Mouse (Mus musculus) kidney, postnatal 14 days (tissue): ENCODE results near the gene Gdap1l1.
"Not testable (repeated sequence)": the region's sequence is repeated elsewhere in the genome, so short reads cannot be mapped to it uniquely, and the experiment has no call there.

ENCODE experiments used
- DNase-seq: peaks from one replicate; pipeline ENCODE4 v3.0.0; 2022; ENCODE audit warnings: mixed read lengths

Gene Gdap1l1

DNA sequence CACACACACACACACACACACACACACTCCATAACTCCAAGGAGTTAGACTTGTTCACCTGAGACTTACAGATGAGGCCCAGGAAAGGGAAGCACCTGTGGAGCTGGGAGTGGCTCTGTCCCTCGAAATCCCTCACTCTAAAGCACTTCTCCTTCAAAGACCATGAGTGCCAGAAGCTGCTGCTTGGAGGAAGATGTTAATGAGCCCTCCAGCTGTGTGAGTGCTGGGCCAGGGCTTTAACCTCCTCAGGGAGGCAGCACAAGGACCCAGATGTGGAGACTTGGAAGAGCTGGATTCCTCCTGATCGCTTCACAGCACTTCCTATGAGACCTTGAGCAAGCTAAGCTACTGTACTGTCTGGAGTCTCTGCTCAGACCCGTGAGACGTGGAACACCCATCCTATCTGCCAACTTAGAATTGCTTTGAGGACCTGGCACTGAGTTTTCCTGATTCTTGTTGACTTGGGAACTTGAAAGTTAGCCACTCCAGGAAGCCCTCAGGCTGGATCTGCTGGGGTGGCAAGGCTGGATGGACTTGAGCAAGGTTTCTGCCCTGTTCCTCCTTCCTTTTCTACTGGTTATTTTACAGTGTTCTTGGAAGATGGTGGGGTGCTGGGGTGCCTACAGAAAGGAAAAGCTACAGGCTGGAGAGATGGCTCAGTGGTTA, 9.8 kb upstream of the Gdap1l1 start:
- DNase-seq = no peak

DNA sequence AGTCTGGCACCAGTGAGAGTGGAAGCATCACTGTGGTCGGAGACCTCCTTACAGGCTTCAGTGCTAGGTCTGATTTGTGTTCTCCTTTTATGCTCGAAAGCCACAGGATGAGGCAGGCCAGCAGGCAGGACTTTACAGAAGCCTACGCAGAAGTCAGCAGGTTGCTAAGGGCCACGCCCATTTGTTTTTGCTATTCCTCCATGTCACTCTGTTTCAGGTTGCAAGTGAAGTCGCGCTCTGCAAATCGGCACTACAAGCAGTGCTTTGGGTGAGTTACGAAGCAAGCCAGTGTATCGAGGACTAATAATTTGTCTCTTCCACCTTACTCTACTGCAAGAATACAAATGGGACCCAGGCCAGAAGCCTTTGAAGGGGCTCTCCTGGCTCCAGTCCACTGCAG, 7.0 kb upstream of the Gdap1l1 start:
- DNase-seq = no peak

GRCm38 (mm10) chr2:163433971-163434370, 4.3 kb upstream of the Gdap1l1 start:
- no peak for DNase-seq

DNA sequence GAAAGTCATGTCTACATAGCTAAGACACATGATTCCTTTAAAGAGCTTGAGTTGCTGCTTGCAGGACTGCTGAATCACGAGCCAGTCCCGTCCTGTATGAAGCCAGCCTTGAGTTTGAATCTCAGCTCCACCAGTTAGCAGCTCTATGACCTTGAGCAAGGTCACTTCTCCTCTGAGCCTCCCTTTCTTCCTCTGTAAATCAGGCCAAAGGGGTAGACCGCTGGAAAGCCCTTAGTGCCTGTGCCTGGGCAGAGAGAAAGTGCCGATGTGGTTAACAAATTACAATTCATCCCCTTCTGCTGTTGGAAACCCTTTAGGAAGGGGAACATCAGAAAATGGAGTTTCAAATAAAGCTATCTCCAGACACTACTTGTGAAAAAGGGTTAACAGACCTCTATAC, 476 bp upstream of the Gdap1l1 start:
- no peak for DNase-seq

DNA sequence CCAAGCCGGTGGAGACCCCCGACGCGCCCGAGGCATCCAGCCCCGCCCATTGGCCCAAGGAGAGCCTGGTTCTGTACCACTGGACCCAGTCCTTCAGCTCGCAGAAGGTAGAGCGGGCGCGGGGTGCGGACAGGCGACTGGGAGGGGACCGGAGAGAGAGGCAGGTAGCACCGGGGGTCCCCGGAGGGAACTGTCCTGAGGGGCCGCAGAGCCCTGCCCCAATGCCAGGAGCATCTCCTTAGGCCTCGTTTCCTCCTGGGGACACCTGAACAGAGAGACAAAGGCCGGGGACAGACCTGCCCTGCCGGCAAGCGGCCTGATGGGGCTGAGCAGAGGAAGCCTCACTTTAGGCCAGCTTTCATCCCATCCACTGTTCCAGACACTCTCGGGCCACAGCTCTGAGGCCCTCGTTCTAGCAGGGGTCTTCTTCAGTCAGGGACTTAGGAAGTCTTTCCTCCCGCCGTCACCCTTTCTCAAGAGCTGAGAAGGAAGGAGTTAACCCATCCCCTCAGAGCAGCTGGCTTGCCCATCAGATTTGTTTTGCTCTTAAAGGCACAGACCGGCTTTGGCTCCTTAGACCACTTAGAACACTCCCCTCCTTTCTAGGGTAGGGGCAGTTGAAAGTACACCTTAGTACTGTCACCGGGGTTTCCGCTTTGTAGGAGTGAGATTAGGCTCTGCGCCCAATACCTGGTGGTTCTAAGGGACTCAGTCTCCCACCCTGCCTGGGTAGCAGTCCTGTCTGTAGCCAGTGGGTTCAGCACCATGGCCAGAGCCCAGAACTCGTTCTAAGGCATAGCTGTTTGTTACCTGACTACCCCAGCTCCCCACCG, 559 bp downstream of the Gdap1l1 start:
- DNase-seq = peak; percentile 45

- no peak for DNase-seq
Observed at GRCm38 (mm10) chr2:163439488-163439887, 1.2 kb downstream of the Gdap1l1 start.

DNA sequence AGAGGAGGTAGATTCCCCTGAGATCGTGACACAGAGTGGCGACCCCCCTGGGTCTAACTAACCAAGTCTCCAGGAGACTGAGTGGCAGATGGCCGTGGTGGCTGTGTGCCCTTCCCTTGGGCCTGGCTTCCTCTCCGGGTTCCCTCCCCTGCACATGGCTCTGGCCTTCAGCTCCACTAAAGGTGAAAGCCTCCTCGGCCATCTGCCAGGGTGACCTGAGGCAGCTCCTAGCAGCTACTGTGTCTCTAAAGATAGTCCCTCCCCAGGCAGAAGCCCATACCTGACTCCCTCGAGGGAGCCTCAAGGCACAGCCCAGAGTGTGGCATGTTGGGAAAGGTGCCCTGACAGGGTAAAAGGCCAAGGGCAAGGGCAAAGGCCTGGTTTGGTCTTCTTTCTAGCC, 5.3 kb downstream of the Gdap1l1 start:
- DNase-seq = no peak

GRCm38 (mm10) chr2:163444017-163444416, 5.7 kb downstream of the Gdap1l1 start:
- no peak for DNase-seq

DNA sequence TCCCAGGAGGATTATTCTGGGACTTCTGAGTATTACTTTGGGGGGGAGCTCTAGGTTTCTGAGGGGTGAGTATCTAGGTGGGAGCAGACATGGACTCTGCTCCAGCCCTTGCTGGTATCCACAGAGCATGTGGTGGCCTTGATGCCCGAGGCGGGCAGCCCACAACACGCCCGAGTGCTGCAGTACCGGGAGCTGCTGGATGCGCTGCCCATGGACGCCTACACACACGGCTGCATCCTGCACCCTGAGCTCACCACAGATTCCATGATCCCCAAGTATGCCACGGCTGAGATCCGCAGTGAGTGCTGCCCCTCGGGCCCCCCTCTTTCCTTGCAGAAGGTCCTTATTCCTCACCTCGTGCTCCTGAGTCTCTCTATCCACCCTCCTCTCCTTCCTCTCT, 9.1 kb downstream of the Gdap1l1 start:
- no peak for DNase-seq

DNA sequence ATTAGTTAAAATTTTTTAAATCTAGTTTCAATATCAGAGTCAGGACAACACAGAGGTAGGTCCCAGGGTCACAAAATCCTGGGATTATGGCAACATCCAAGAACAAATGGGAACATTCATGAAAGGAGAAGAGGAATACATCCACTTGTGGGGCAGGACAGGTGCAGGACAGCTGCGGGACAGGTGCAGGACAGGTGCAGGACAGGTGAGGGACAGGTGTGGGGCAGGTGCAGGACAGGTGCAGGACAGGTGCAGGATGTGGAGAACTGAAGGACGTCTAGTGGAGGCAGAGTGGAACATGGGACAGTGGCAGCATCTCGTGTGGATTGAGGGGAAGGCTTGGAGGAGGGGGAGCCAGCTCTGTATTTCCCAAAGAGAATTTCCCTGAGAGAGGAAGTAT, 11.0 kb downstream of the Gdap1l1 start:
- no peak for DNase-seq

DNA sequence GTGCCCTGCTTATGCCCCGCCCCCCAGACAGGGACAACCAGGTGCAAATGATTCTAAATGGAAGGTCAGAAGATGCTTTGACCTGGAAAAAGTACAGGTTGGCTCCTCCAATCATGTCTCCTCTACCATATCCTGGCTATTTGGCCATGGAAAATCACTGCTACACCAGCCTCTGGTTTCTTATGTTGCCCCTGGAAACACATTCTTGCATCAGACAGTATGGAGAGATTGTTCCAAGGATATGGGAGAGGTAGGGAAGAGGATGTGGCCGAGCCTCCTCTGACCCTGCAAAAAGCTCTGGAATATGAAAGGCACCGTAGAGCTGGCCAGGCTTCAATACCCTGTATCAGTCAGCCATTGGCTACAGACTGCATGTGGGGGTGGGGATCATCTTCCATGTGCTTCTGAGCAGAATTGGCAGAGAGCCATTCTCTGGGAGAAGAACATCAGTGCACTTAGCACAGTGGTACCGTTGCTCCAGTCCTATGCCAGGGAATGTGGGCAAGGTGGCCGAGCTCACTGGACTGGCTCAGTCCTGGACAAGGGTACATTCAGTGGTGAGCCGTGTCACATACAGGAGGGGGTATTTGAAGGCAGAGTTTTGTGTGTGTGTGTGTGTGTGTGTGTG, 12.5 kb downstream of the Gdap1l1 start:
- DNase-seq = no peak

DNA sequence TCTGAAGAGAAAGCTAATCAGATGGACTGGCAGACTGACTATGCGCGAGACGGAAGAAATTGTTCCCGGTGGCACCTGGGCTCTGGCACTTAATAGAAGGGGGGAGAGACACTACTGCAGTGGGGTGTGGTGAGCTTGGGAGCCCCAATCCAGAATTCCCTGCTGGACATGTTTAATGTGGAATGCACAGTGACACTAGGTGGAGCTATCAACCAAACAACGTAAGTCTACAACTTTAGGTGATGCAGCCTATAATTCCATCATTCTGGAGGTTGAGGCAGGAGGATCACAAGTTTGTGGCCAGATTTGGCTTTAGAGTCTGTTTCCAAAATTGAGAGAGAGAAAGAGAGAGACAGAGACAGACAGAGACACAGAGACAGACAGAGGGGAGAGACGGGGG, 14.5 kb downstream of the Gdap1l1 start:
- DNase-seq = no peak

DNA sequence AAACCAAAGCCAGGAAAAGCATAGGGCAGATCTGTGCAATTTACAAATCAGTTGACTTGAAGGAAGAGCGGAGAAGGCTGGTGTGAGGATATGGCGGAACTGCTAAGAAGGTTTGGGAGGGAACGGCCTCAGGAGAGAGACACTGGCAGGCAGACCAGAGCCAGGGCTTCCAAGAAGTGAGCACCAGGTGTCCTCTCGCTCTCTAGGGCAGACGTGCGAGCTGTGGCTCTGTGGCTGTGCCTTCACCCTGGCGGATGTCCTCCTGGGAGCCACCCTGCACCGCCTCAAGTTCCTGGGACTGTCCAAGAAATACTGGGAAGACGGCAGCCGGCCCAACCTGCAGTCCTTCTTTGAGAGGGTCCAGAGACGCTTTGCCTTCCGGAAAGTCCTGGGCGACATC, 15.1 kb downstream of the Gdap1l1 start:
- no peak for DNase-seq

- no peak for DNase-seq
Observed at GRCm38 (mm10) chr2:163458539-163459265, 20.4 kb downstream of the Gdap1l1 start.

DNA sequence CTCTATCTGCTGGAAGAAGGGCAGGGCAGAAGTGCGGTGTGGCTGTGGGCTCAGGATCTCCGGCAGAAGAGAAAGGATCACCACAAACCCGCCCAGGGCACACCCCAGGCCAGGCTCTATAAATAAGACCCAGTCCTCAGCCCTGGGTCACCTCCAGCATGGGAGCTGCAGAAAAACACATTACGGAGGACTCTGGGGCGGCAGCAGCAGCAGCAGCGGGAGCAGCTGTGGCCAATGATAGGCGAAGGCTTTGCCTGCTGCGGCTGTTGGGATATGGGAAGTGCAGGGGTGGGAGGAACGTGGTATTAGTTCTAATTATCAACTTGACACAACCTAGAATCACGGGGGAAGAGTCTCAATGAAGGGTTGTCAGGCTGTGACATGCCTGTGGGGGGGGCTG, 21.1 kb downstream of the Gdap1l1 start:
- DNase-seq = no peak

- no peak for DNase-seq
Observed at GRCm38 (mm10) chr2:163460622-163461021, 22.3 kb downstream of the Gdap1l1 start.

DNA sequence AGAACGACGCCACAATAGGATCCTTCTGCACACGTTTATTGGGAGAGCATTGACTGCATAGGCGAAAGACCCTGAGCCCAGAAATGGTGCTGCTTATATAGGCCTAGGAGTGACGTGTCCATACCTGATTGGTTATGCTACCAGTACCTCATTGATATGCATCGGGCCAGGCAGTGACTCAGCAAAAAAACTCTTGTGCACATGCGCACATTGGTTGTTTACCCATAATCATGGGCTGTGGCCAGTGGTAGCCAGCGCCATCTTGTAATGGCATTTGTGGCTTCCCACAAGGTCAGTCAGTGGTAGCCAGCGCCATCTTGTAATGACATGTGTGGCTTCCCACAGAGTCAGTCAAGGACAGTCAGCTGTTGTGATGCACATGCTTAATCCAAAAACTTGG, 23.0 kb downstream of the Gdap1l1 start:
- DNase-seq = not testable (repeated sequence)

GRCm38 (mm10) chr2:163462386-163462785, 24.1 kb downstream of the Gdap1l1 start:
- no peak for DNase-seq

- no peak for DNase-seq
Observed at GRCm38 (mm10) chr2:163462801-163463200, 24.5 kb downstream of the Gdap1l1 start.

GRCm38 (mm10) chr2:163463251-163463769, 25.0 kb downstream of the Gdap1l1 start:
- no peak for DNase-seq

GRCm38 (mm10) chr2:163463998-163464397, 25.7 kb downstream of the Gdap1l1 start:
- no peak for DNase-seq

DNA sequence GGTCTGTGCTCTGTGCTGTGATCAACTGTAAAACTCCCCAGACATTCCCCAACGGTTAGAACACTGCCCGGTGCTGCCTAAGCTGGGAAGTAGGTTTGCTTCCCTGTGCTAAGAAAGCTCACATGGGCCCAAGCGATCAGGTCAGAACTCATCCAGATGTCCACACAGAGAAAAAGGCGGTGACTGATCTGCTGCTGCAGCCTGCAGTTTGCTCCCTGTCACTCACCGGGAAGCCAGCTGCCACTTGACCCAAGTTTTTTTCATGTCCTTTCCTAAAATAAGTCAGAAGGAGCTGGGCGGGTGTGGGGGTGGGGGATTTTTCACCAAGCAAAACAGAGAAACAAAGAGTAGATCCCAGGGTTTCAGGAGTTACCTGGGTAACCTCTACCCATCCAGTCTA, 26.3 kb downstream of the Gdap1l1 start:
- no peak for DNase-seq

GRCm38 (mm10) chr2:163466771-163467170, 28.5 kb downstream of the Gdap1l1 start:
- no peak for DNase-seq
